Mouse (Mus musculus) brain, embryonic 14.5 days (tissue): Measurements from ENCODE around the gene Rcc2.

Experiments
- CTCF ChIP-seq: fragments of 200-500 bp; IDR thresholded peaks from 2 replicates; pipeline ENCODE4 v1.5.1; 2012; ENCODE audit warnings: inconsistent platforms, mild to moderate bottlenecking, moderate library complexity, borderline replicate concordance; ENCODE audit not compliant: insufficient read depth, insufficient read length; ENCODE audit errors: extremely low read depth
- POLR2A ChIP-seq: fragments of 200-500 bp; IDR thresholded peaks from 2 replicates; pipeline ENCODE4 v1.6.1; 2012; ENCODE audit warnings: mild to moderate bottlenecking, inconsistent platforms, borderline replicate concordance; ENCODE audit not compliant: poor library complexity, insufficient read depth, insufficient read length, severe bottlenecking; ENCODE audit errors: extremely low read depth

GRCm38 (mm10) chr4:140665053-140665452, 35.3 kb upstream of the Rcc2 start:
- no peak for TF ChIP-seq POLR2A
- no peak for TF ChIP-seq CTCF
